Mouse (Mus musculus): ENCODE data around the gene Eif4e1b. TPM values are rescaled to one million over a fixed set of nuclear protein-coding genes. Genes with fewer than 3 reads are reported as not detected.

Gene Eif4e1b
- total and polyA plus RNA-seq, 3 experiments, result not detected

DNA sequence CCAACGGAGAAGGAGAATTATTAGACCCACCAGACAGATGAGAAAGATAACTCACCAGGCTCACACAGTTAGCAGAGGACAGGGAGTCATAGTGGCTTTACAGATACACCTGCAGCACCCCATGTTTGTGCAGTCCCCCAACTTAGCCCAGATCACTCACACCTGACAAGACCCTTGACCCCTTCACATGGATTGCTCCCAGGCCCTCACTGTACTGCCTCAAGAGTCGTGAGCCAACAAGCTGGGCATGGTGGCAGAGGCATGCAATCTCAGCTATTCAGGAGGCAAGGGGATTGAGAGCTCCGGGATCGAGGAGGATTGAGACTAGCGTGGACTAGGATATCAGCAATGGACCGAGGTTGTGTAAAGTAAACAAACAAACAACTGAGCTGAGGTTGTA, 30.1 kb upstream of the Eif4e1b start:
- DNase-seq, result no peak
- Histone ChIP-seq H3K79me2 (replicated peaks; ENCODE audit: control insufficient read depth, insufficient read depth, low read length) (no peaks in the 10 kb centered on the region), H3K36me3 (ENCODE audit: control insufficient read depth, insufficient read depth, low read length) (no peaks in the 10 kb centered on the region), H3K27ac (no peak overlapping the region), H3K4me1 (ENCODE audit: control insufficient read depth, insufficient read depth, low read length) (no peaks in the 10 kb centered on the region), H3K9ac (ENCODE audit: low read depth, low read length) (no peak overlapping the region), H3K4me3 (no peak overlapping the region), H3K27me3 (ENCODE audit: control insufficient read depth, insufficient read depth, low read length) (peaks cover 6% of the 10 kb centered on the region)
- 45% methylated on average over 6 of the region's 6 CpGs for WGBS
- intact Hi-C loops (cut with DNase I), result no loop called here
- no peak for TF ChIP-seq POLR2A (IDR thresholded peaks at IDR 0.05; ENCODE audit: insufficient read depth, low read depth, low read length)
- no peak for TF ChIP-seq CTCF (IDR thresholded peaks at IDR 0.05)
- no peak for TF ChIP-seq EP300 (IDR thresholded peaks at IDR 0.05; ENCODE audit: insufficient read depth, low read depth, low read length)

DNA sequence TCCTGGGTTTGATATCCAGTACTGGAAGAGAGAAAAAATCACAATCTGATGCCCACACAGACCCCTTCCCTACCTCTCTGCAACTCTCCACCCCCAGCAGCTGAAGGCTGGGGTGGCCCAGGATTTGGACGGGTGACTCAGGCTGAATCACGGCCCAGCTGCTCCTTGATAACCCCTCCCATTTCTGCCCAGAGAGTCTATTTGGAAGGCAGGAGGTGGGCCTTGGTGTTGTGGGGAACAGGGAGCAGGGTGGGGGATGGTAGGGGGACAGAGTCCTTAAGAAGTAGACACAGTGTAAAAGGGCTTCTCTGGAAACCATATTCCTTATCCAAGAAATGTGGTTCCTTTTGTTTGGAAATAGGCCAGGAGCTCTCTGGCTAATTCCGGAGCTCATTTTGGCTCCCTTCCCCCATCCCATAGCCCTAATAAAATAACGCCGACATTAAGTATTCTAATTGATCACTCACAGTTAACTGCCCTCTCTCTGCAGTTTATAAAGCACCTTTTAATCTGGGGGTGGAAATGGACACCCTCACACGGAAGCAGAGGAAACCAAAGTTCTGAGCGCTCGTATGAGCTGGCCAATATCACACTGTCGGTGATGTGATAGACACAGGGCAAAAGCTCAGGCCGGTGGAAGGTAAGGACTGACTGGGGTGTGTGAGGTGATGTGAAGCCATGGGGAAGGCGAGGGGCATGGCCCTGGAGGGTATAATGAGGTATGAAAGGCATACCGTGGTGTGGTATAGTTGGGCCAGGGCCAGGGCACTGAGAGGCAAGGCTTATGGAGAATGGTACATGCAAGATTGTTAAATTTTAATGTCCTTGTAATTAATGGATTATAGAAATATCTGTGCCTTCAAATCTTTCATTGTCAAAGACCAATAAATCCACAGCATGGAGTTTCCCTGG, 29.4 kb upstream of the Eif4e1b start:
- no peaks in the 10 kb centered on the region for H3K79me2 ChIP-seq (replicated peaks; ENCODE audit: control insufficient read depth, insufficient read depth, low read length)
- intact Hi-C loops (cut with DNase I), result no loop called here
- no peak overlapping the region for H3K9ac ChIP-seq (ENCODE audit: low read depth, low read length)
- no peak overlapping the region for H3K4me3 ChIP-seq
- 29% methylated on average over 12 of the region's 12 CpGs for WGBS
- no peak for DNase-seq
- no peaks in the 10 kb centered on the region for H3K4me1 ChIP-seq (ENCODE audit: control insufficient read depth, insufficient read depth, low read length)
- no peaks in the 10 kb centered on the region for H3K36me3 ChIP-seq (ENCODE audit: control insufficient read depth, insufficient read depth, low read length)
- no peak overlapping the region for H3K27ac ChIP-seq
- peaks cover 5% of the 10 kb centered on the region for H3K27me3 ChIP-seq (ENCODE audit: control insufficient read depth, insufficient read depth, low read length)
- TF ChIP-seq POLR2A (IDR thresholded peaks at IDR 0.05; ENCODE audit: insufficient read depth, low read depth, low read length) (no peak), EP300 (IDR thresholded peaks at IDR 0.05; ENCODE audit: insufficient read depth, low read depth, low read length) (no peak), CTCF (IDR thresholded peaks at IDR 0.05) (no peak)

DNA sequence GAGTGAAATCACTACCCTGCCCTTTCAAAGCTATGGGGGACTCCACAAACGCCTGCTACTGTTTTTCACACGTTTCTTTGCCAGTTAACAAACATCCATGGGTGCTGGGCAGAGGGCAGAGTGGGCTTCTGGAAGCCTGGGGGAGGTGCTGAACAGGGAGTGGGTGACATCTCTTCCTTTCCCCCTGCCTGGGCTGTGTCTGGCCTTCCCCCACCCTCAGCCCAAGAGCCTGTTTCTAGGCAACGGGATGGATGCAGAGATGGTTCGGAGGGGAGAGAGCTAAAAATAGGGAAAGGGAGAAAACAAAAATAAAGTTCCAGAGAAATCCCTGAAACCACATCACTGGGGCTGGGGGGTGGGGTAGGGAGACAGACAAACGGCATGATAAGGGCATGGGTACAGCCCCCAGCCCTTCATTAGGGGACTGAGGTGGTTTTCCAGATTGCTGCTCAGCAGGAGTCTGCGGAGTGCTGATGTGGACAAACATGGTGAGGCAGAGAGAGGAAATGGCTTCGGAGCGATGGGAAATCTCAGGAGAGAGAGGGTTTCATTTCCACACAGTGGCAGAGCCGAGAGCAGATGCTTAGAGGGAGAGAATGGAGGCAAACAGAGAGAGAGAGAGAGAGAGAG, 28.5 kb upstream of the Eif4e1b start:
- H3K9ac ChIP-seq (ENCODE audit: low read depth, low read length), result no peak overlapping the region
- peaks cover 3% of the 10 kb centered on the region for H3K27me3 ChIP-seq (ENCODE audit: control insufficient read depth, insufficient read depth, low read length)
- no peak for DNase-seq
- H3K36me3 ChIP-seq (ENCODE audit: control insufficient read depth, insufficient read depth, low read length), result no peaks in the 10 kb centered on the region
- H3K4me1 ChIP-seq (ENCODE audit: control insufficient read depth, insufficient read depth, low read length), result no peaks in the 10 kb centered on the region
- no peak overlapping the region for H3K27ac ChIP-seq
- WGBS, result 4% methylated on average over 9 of the region's 9 CpGs
- no peaks in the 10 kb centered on the region for H3K79me2 ChIP-seq (replicated peaks; ENCODE audit: control insufficient read depth, insufficient read depth, low read length)
- H3K4me3 ChIP-seq, result no peak overlapping the region
- intact Hi-C loops (cut with DNase I), result no loop called here
- TF ChIP-seq POLR2A (IDR thresholded peaks at IDR 0.05; ENCODE audit: insufficient read depth, low read depth, low read length), result no peak
- TF ChIP-seq EP300 (IDR thresholded peaks at IDR 0.05; ENCODE audit: insufficient read depth, low read depth, low read length), result no peak

DNA sequence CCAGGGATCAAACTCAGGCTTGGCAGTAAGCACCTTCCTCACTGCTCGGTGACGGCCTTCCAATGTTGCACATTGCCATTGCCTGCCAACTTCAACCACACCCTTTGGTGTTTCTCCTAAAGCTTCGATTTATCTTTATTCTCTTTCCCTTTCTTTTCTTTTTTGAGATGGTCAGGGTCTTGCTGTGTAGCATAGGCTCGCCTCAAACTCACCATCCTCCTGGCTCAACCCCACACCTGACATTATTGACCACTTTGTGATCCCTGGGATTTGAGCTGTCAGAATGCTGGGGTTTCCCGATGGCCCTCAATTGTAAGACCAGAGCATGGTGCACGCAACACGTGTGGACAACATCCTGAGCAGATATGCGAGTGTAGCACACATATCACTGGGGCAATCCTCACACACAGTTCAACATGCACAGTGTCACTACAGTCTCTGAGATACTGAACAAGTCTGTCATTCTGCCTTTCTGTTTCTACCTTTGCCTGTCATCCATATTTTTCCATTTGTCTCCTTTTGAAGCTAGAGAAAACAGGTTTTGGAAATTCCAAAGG, 27.6 kb upstream of the Eif4e1b start:
- no peak overlapping the region for H3K9ac ChIP-seq (ENCODE audit: low read depth, low read length)
- no peaks in the 10 kb centered on the region for H3K79me2 ChIP-seq (replicated peaks; ENCODE audit: control insufficient read depth, insufficient read depth, low read length)
- H3K27me3 ChIP-seq (ENCODE audit: control insufficient read depth, insufficient read depth, low read length), result peaks cover 4% of the 10 kb centered on the region
- H3K4me1 ChIP-seq (ENCODE audit: control insufficient read depth, insufficient read depth, low read length), result no peaks in the 10 kb centered on the region
- H3K27ac ChIP-seq, result no peak overlapping the region
- H3K36me3 ChIP-seq (ENCODE audit: control insufficient read depth, insufficient read depth, low read length), result no peaks in the 10 kb centered on the region
- intact Hi-C loops (cut with DNase I), result no loop called here
- DNase-seq, result no peak
- no peak overlapping the region for H3K4me3 ChIP-seq
- WGBS, result 84% methylated on average over 8 of the region's 8 CpGs
- no peak for TF ChIP-seq POLR2A (IDR thresholded peaks at IDR 0.05; ENCODE audit: insufficient read depth, low read depth, low read length)
- TF ChIP-seq CTCF (IDR thresholded peaks at IDR 0.05), result no peak
- no peak for TF ChIP-seq EP300 (IDR thresholded peaks at IDR 0.05; ENCODE audit: insufficient read depth, low read depth, low read length)

DNA sequence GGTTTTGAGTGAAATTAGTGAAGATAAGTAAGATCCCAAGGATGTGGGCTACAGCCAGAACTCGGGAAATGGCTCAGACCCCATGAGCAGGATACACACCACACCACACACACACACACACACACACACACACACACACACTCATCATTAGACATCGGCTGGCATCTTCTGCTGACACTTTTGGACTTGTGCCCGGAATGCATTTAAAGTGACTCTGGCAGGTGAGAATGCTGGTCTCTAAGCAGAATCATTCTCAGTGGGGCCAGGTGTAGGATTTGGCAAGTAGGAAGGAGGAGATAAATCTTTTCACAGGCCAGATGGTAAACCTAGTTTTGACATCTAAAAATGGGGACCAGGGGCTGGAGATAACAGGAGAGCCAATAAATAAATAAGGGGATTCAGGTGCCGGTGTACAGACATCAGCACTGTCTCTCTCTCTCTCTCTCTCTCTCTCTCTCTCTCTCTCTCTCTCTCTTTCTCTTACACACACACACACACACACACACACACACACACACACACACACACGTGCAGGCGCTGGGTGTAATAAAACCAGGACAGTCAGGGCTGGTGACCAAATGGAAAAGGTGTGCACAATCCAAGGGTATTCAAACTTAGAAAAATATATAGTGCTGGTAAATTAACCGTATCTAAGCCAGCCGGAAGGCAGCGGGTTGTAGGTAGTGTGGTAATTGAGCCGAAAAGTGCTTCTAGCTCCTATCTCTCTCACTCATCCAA, 26.5 kb upstream of the Eif4e1b start:
- no peaks in the 10 kb centered on the region for H3K36me3 ChIP-seq (ENCODE audit: control insufficient read depth, insufficient read depth, low read length)
- no peak overlapping the region for H3K4me3 ChIP-seq
- H3K79me2 ChIP-seq (replicated peaks; ENCODE audit: control insufficient read depth, insufficient read depth, low read length), result no peaks in the 10 kb centered on the region
- no peaks in the 10 kb centered on the region for H3K4me1 ChIP-seq (ENCODE audit: control insufficient read depth, insufficient read depth, low read length)
- no peak for DNase-seq
- peaks cover 3% of the 10 kb centered on the region for H3K27me3 ChIP-seq (ENCODE audit: control insufficient read depth, insufficient read depth, low read length)
- no peak overlapping the region for H3K27ac ChIP-seq
- intact Hi-C loops (cut with DNase I), result no loop called here
- TF ChIP-seq CTCF (IDR thresholded peaks at IDR 0.05) (no peak), POLR2A (IDR thresholded peaks at IDR 0.05; ENCODE audit: insufficient read depth, low read depth, low read length) (no peak), EP300 (IDR thresholded peaks at IDR 0.05; ENCODE audit: insufficient read depth, low read depth, low read length) (no peak)
- H3K9ac ChIP-seq (ENCODE audit: low read depth, low read length), result no peak overlapping the region
- WGBS, result 45% methylated on average over 10 of the region's 10 CpGs
